Mouse (Mus musculus) ES-Bruce4 (cell line): ENCODE data around the gene Gjc3. TPM values are rescaled to one million over a fixed set of nuclear protein-coding genes. Genes with fewer than 3 reads are reported as not detected.

Experiments
- H3K27ac ChIP-seq: 2 replicates; pipeline ENCODE4 v1.5.1; 2012; ENCODE audit warnings: low read length, inconsistent platforms; ENCODE audit not compliant: insufficient read depth
- H3K27me3 ChIP-seq: 2 replicates; pipeline ENCODE4 v1.6.1; 2012; ENCODE audit warnings: mild to moderate bottlenecking, low read length, inconsistent platforms; ENCODE audit not compliant: control insufficient read depth, poor library complexity, insufficient read depth, severe bottlenecking
- H3K36me3 ChIP-seq: 2 replicates; pipeline ENCODE4 v1.6.1; 2012; ENCODE audit warnings: inconsistent platforms, mild to moderate bottlenecking, low read length, moderate library complexity; ENCODE audit not compliant: control insufficient read depth, poor library complexity, insufficient read depth, severe bottlenecking
- H3K4me1 ChIP-seq: one replicate; pipeline ENCODE4 v1.8.1; 2011; ENCODE audit warnings: low read length; ENCODE audit not compliant: control insufficient read depth, insufficient read depth
- H3K4me3 ChIP-seq: 2 replicates; pipeline ENCODE4 v1.5.1; 2011; ENCODE audit warnings: low read depth, mild to moderate bottlenecking, low read length
- H3K9ac ChIP-seq: 2 replicates; pipeline ENCODE4 v1.6.1; 2012; ENCODE audit warnings: low read depth, mild to moderate bottlenecking, inconsistent platforms; ENCODE audit not compliant: poor library complexity, severe bottlenecking
- H3K9me3 ChIP-seq: replicated peaks from 2 replicates; pipeline ENCODE4 v1.6.1; 2012; ENCODE audit warnings: mild to moderate bottlenecking, low read length, inconsistent platforms; ENCODE audit not compliant: control insufficient read depth, poor library complexity, insufficient read depth, severe bottlenecking
- CTCF ChIP-seq: IDR thresholded peaks from one replicate; pipeline ENCODE4 v1.8.1; 2011; ENCODE audit warnings: low read depth, low read length
- EP300 ChIP-seq: IDR thresholded peaks from 2 replicates; pipeline ENCODE4 v1.6.1; 2011; ENCODE audit warnings: low read depth, low read length; ENCODE audit not compliant: insufficient read depth
- POLR2A ChIP-seq: IDR thresholded peaks from one replicate; pipeline ENCODE4 v1.8.1; 2011; ENCODE audit warnings: low read length; ENCODE audit not compliant: insufficient read depth
- polyA plus RNA-seq: library from polyadenylated mRNA; stranded (reverse); fragments of >200 nt; gene quantifications from 2 replicates; pipeline ENCODE4 v1.2.4, GENCODE M21; 2011; ENCODE audit warnings: low read depth; ENCODE audit not compliant: missing spikeins, insufficient read depth, insufficient read length

Gjc3 gene
- polyA plus RNA-seq, 1 experiment, result not detected

DNA sequence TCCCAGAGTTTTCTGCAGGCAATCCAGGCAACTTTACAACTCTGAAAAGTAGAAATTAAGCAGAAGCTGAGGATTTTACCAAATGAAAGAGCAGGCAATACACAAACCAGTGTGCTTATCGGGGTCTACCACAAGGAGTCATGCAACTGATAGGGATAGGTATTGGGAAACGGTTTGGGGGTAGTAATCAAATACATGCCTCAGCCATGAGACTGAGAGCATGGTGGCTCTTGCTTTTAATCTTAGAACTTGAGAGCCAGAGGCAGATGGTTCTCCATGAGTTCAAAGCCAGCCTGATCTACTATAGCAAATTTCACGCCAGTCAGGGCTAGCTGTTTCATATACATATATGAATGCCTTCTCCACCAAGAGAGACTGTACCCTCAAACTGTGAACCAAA is 6.5 kb downstream of the Gjc3 start:
- no peak overlapping the region for H3K4me3 ChIP-seq
- H3K27ac ChIP-seq, result no peak overlapping the region
- H3K9me3 ChIP-seq, result no peaks in the 10 kb centered on the region
- H3K9ac ChIP-seq, result no peak overlapping the region
- H3K27me3 ChIP-seq, result no peaks in the 10 kb centered on the region; the same call in 1 of the 2 replicates
- TF ChIP-seq CTCF, result no peak
- no peak for TF ChIP-seq EP300
- no peak for TF ChIP-seq POLR2A
- no peaks in the 10 kb centered on the region for H3K36me3 ChIP-seq
- H3K4me1 ChIP-seq, result no peaks in the 10 kb centered on the region

DNA sequence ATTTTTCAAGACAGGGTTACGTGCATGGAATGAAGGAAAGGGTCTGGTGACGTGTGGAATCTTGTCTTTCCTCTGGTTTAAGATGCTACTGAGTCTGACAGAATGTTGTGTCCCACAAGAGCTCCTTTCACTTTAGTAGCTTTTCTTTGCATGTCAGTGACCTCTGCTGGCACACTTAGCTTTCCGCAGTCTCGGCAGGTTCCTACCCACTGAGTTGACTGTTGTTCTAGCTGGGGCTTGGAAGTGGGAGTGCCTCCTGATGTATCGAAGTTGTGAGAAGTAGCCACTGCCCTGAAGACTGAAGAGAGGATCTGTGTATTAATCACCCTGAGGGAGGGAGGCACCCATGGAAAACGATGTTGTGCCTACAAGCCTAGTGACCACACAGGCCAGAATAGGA is 11.7 kb downstream of the Gjc3 start:
- Histone ChIP-seq H3K4me1 (no peaks in the 10 kb centered on the region), H3K4me3 (no peak overlapping the region), H3K36me3 (no peaks in the 10 kb centered on the region), H3K27me3 (no peaks in the 10 kb centered on the region), H3K27ac (no peak overlapping the region), H3K9me3 (no peaks in the 10 kb centered on the region), H3K9ac (no peak overlapping the region)
- TF ChIP-seq POLR2A, result no peak
- peak; percentile 20 for TF ChIP-seq CTCF

DNA sequence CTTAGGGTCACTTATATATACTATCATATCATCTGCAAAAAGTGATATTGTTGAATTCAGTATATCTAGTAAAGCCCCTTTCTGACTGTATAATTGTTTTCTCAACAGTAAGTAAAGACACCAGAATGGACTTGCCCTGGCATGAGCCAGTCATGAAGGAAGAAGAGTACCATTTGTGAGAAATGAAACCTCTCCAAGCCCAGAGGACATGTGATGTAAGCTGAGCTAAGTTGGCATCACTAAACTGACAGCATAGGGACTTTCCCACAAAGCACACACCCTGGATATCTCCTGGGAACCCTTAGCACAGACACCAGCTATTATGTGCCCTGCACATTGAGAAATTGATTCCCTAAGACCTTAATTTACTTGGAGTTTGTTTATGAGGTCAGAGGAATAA is 15.6 kb downstream of the Gjc3 start:
- Histone ChIP-seq H3K36me3 (no peaks in the 10 kb centered on the region), H3K27me3 (no peaks in the 10 kb centered on the region), H3K4me1 (no peaks in the 10 kb centered on the region), H3K9me3 (no peaks in the 10 kb centered on the region), H3K27ac (no peak overlapping the region), H3K9ac (no peak overlapping the region), H3K4me3 (no peak overlapping the region)
- no peak for TF ChIP-seq POLR2A
- no peak for TF ChIP-seq CTCF
- no peak for TF ChIP-seq EP300

DNA sequence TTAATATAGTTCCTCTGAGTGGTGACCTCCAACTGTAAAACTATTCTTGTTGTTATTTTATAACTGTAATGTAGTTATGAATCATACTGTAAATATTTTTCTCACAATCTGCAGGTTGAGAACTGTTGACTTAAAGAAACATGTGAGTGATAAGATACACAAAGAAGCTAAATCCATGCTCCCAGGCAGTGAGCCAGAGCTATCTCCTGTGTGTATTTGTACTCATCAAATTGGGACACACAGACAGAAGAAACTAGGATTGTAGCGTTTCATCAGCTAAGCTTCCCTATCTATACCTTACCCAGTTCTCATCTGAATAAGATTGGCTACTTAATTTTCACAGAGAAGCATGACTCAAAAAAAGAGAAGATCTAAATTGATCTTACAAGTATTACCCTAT is 19.8 kb downstream of the Gjc3 start:
- Histone ChIP-seq H3K4me1 (no peaks in the 10 kb centered on the region), H3K36me3 (no peaks in the 10 kb centered on the region), H3K27me3 (no peaks in the 10 kb centered on the region), H3K9me3 (no peaks in the 10 kb centered on the region), H3K4me3 (no peak overlapping the region), H3K9ac (no peak overlapping the region), H3K27ac (no peak overlapping the region)
- no peak for TF ChIP-seq EP300
- no peak for TF ChIP-seq POLR2A
- TF ChIP-seq CTCF, result no peak

DNA sequence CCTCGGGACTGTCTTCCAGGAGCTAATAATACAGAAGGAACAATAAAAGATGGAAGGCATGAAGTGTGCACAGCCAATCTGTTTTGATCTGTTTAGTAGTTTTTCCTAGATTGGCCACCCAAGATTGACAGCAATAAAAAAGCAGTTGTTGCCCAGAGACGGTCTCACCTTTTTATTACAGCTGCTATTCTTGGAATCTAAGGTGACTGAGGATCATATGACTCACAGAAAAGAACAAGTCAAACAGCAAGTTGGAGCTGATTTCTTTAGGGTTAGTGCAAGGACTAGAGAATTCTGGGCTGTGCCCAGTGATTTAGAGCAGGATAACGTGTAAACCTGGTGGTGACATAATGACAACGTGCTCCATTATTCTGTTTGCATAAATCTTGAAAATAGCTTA is 21.9 kb downstream of the Gjc3 start:
- no peaks in the 10 kb centered on the region for H3K4me1 ChIP-seq

DNA sequence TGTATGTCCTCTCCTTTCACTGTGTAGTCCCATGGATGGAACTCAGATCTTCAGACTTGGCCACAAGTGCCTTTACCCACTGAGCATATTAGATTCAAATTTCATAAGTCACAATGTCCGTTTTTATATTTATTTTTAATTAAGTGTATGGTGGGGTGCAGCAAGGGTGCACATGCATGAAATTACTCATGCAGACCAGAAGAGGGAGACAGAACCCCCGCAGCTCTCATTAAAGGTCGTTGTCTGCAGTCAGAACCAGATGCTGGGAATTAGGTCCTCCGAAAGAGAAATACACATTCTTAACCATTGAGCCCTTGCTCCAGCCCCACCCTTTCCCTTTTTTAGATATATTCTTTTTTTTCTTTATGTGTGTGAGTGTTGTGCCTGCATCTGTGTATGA is 25.7 kb downstream of the Gjc3 start:
- H3K4me3 ChIP-seq, result no peak overlapping the region
- 0 out of 2 replicates have a peak, but pooled peaks cover 3% of the 10 kb centered on the region for H3K9me3 ChIP-seq
- no peak overlapping the region for H3K27ac ChIP-seq

More for the DNA sequence above, 21.9 kb downstream of the Gjc3 start:
- H3K9ac ChIP-seq, result no peak overlapping the region
- H3K36me3 ChIP-seq, result no peaks in the 10 kb centered on the region
- no peak overlapping the region for H3K27ac ChIP-seq
- no peaks in the 10 kb centered on the region for H3K27me3 ChIP-seq
- TF ChIP-seq CTCF (no peak), POLR2A (no peak), EP300 (no peak)
- no peak overlapping the region for H3K4me3 ChIP-seq
- H3K9me3 ChIP-seq, result no peaks in the 10 kb centered on the region

More for the DNA sequence above, 25.7 kb downstream of the Gjc3 start:
- H3K4me1 ChIP-seq, result no peaks in the 10 kb centered on the region
- TF ChIP-seq CTCF, result peak; percentile 24
- TF ChIP-seq EP300, result no peak
- H3K9ac ChIP-seq, result no peak overlapping the region
- no peaks in the 10 kb centered on the region; the same call in 1 of the 2 replicates for H3K36me3 ChIP-seq
- H3K27me3 ChIP-seq, result no peaks in the 10 kb centered on the region
